Mouse (Mus musculus): ENCODE results near the gene Sipa1l3. TPM values are rescaled to one million over a fixed set of nuclear protein-coding genes. Genes with fewer than 3 reads are reported as not detected.

The Sipa1l3 gene
- polyA plus RNA-seq, 1 experiment from 2014 or later, result 3.8 TPM

DNA sequence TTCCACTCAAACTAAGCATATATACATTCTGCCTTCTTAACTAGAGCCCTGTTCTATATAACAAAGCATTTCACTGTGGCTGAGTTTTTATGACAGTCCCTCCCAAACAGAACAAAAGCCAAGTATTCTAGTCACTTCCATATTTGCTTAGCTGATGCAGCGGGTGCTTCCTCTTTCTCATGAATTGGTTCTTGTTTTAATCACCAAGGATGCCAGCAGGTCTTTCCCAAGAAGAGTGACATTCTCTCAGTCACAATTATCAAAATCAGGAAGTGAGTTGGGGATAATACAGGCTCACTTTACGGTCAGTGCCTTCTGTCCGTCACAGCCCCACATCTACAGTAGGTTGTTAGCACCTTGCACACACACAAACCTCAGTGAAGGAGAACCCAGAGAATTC lies 26.6 kb downstream of the Sipa1l3 start:
- Histone ChIP-seq H3K36me3 (no peaks in the 10 kb centered on the region), H3K27me3 (replicated peaks) (peaks cover 85% of the 10 kb centered on the region), H3K27ac (ENCODE audit: poor library complexity, severe bottlenecking) (no peak overlapping the region), H3K4me2 (no peak overlapping the region), H3K9ac (no peak overlapping the region), H3K4me1 (replicated peaks) (peaks cover 2% of the 10 kb centered on the region; the same call in 1 of the 2 replicates), H3K9me3 (replicated peaks) (no peaks in the 10 kb centered on the region; the same call in 1 of the 2 replicates), H3K4me3 (no peak overlapping the region)
- no peak for ATAC-seq (ENCODE audit: insufficient number of reproducible peaks, low FRiP score)
- WGBS, result 52% methylated on average over 3 of the region's 3 CpGs

DNA sequence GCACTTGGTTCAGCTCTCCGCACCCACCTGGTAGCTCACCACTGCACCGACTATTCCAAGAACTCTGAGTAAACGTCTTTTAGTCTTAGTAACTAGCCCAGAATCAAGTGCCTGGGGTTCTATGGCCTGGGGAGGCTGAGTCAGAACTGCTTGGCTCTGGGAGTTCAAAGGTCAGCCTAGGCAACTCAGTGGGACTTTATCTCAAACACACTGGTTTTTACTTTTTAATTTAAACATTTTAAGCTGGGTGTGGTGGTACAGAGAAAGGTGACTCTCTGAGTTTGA lies 27.0 kb downstream of the Sipa1l3 start:
- H3K4me2 ChIP-seq, result no peak overlapping the region
- H3K27ac ChIP-seq (ENCODE audit: poor library complexity, severe bottlenecking), result no peak overlapping the region
- 67% methylated on average over 3 of the region's 3 CpGs for WGBS
- no peak overlapping the region for H3K9ac ChIP-seq
- H3K36me3 ChIP-seq, result no peaks in the 10 kb centered on the region
- no peak overlapping the region for H3K4me3 ChIP-seq
- no peak for ATAC-seq (ENCODE audit: insufficient number of reproducible peaks, low FRiP score)
- H3K9me3 ChIP-seq (replicated peaks), result no peaks in the 10 kb centered on the region; the same call in 1 of the 2 replicates
- peaks cover 89% of the 10 kb centered on the region for H3K27me3 ChIP-seq (replicated peaks)
- H3K4me1 ChIP-seq (replicated peaks), result no peaks in the 10 kb centered on the region; the same call in 1 of the 2 replicates

DNA sequence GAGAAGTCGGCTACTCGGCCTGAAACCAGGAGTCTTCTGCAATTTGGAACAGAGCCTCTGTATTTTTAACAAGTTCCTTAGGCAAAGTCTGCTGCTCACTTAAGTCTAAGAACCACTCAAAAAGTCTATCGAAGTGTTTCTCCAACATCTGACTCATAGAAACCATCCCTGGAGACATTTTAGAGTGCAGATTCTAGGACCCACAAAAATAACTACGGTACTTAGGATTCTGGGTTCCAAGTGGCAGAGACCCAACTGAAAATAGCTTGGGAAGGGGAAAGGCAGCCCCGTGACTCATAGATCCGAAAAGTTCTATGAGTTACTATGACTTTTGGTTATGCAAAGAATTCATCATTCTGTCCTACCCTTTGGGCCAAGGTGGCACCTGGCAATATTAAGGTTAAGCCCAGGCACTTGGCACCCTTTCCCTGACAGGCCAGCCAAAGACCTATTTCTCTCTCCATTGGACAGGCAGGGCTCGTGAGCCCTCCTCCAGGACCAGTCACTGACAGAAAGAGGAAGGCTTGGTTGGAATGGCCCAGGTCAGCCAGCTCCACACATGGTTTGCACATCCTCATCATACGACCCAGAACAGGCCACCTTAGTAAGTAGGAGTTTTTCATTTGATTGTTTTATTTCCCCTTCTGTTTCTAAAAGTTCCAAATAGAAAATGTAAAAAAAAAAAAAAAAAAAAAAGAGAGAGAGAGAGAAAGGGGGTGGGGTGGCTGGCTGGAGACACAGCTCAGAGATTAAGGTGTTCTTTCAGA lies 27.6 kb downstream of the Sipa1l3 start:
- peaks cover 92% of the 10 kb centered on the region for H3K27me3 ChIP-seq (replicated peaks)
- no peaks in the 10 kb centered on the region; the same call in 1 of the 2 replicates for H3K9me3 ChIP-seq (replicated peaks)
- no peak overlapping the region for H3K9ac ChIP-seq
- H3K4me1 ChIP-seq (replicated peaks), result no peaks in the 10 kb centered on the region
- no peak overlapping the region for H3K4me2 ChIP-seq
- ATAC-seq (ENCODE audit: insufficient number of reproducible peaks, low FRiP score), result no peak
- no peak overlapping the region for H3K4me3 ChIP-seq
- H3K27ac ChIP-seq (ENCODE audit: poor library complexity, severe bottlenecking), result no peak overlapping the region
- H3K36me3 ChIP-seq, result no peaks in the 10 kb centered on the region
- WGBS, result 79% methylated on average over 8 of the region's 8 CpGs

DNA sequence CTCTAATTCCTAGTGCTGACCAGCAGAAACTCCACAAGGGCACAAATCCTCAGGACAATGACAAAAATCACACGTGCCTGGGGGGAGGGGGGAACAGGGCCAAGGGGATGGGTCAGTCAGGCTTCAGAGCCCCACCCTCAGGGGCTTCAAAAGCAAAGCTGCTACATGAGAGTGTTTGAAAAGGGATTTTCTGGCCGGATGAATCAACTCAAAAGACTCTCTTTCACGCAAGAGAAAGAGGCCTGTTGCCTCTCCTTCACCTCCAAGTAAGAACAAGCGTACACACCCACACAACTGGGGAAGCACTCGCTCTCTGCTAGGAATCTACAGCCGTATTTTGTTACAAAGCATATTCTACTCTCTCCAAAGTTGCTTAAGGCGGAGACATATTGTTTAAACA lies 28.6 kb downstream of the Sipa1l3 start:
- Histone ChIP-seq H3K36me3 (no peaks in the 10 kb centered on the region), H3K4me2 (no peak overlapping the region), H3K4me3 (no peak overlapping the region), H3K27ac (ENCODE audit: poor library complexity, severe bottlenecking) (no peak overlapping the region), H3K9ac (no peak overlapping the region), H3K4me1 (replicated peaks) (no peaks in the 10 kb centered on the region), H3K27me3 (replicated peaks) (peaks cover 84% of the 10 kb centered on the region), H3K9me3 (replicated peaks) (no peaks in the 10 kb centered on the region; the same call in 1 of the 2 replicates)
- WGBS, result 56% methylated on average over 7 of the region's 7 CpGs
- no peak for ATAC-seq (ENCODE audit: insufficient number of reproducible peaks, low FRiP score)

DNA sequence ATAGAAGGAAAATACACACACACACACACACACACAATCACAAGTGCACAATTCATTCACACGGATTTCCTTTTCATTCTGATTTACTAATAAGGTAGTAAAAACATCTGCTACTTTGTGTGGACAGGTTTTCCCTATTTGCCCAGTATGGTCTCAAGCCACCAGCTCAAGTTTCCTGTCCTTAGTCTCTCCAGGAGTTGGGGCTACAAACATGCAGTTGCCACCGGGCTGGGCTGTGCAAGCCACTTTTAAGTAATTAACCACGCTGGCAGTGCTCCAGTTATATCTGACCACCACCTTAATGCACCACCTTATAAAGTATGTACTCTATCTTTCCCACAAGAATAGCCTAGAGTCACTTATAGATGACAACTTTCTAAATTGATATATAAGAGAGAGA lies 29.1 kb downstream of the Sipa1l3 start:
- no peaks in the 10 kb centered on the region; the same call in 1 of the 2 replicates for H3K9me3 ChIP-seq (replicated peaks)
- 54% methylated on average over 3 of the region's 3 CpGs for WGBS
- H3K27ac ChIP-seq (ENCODE audit: poor library complexity, severe bottlenecking), result no peak overlapping the region
- no peak overlapping the region for H3K4me3 ChIP-seq
- peaks cover 84% of the 10 kb centered on the region for H3K27me3 ChIP-seq (replicated peaks)
- H3K9ac ChIP-seq, result no peak overlapping the region
- no peak overlapping the region for H3K4me2 ChIP-seq
- no peaks in the 10 kb centered on the region for H3K4me1 ChIP-seq (replicated peaks)
- no peaks in the 10 kb centered on the region for H3K36me3 ChIP-seq
- no peak for ATAC-seq (ENCODE audit: insufficient number of reproducible peaks, low FRiP score)

DNA sequence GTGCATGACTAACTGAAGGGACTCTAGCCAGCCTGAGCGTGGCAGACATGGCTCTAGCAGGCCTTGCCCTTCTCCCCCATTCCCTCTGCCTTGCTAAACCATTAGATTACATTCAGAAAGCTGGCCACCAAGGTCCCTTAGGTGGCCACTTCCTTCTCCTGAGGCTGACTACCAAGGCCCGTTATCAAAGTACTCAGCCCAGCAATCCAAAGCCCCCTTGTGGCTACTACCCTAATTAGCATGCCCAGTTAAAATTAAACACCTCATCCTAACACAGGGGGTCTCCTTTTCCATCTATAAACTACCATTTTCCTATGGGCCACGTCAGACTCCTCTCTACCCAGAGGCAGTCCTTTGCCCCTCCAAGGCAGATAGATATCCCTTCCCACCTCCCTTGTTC lies 31.7 kb downstream of the Sipa1l3 start:
- Histone ChIP-seq H3K4me1 (replicated peaks) (no peaks in the 10 kb centered on the region), H3K9me3 (replicated peaks) (no peaks in the 10 kb centered on the region), H3K9ac (no peak overlapping the region), H3K36me3 (no peaks in the 10 kb centered on the region), H3K4me3 (no peak overlapping the region), H3K27ac (ENCODE audit: poor library complexity, severe bottlenecking) (no peak overlapping the region), H3K27me3 (replicated peaks) (peaks cover 86% of the 10 kb centered on the region), H3K4me2 (no peak overlapping the region)
- 71% methylated on average over 3 of the region's 3 CpGs for WGBS
- no peak for ATAC-seq (ENCODE audit: insufficient number of reproducible peaks, low FRiP score)

DNA sequence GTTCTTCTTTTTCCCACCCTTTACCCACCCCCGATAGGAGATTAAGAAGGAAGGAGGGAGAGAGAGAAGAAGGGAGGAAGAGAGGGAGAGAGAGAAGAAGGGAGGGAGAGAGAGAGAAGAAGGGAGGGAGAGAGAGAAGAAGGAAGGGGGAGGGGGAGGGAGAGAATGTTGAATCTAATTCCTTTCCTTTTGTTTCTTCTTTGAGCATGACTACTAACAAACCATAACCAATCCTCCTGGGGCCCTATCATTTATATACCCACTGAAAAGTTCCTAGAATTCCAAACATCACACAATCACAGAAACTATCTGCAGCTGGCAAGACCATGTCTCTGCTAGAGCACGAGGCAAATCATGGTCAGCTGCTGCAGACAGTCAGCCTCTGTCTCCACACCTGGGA lies 32.7 kb downstream of the Sipa1l3 start:
- WGBS, result 70% methylated on average over 2 of the region's 2 CpGs
- no peak overlapping the region for H3K9ac ChIP-seq
- no peak overlapping the region for H3K27ac ChIP-seq (ENCODE audit: poor library complexity, severe bottlenecking)
- H3K4me3 ChIP-seq, result no peak overlapping the region
- H3K36me3 ChIP-seq, result no peaks in the 10 kb centered on the region
- peaks cover 87% of the 10 kb centered on the region for H3K27me3 ChIP-seq (replicated peaks)
- no peak for ATAC-seq (ENCODE audit: insufficient number of reproducible peaks, low FRiP score)
- H3K9me3 ChIP-seq (replicated peaks), result no peaks in the 10 kb centered on the region
- no peak overlapping the region for H3K4me2 ChIP-seq
- no peaks in the 10 kb centered on the region for H3K4me1 ChIP-seq (replicated peaks)

DNA sequence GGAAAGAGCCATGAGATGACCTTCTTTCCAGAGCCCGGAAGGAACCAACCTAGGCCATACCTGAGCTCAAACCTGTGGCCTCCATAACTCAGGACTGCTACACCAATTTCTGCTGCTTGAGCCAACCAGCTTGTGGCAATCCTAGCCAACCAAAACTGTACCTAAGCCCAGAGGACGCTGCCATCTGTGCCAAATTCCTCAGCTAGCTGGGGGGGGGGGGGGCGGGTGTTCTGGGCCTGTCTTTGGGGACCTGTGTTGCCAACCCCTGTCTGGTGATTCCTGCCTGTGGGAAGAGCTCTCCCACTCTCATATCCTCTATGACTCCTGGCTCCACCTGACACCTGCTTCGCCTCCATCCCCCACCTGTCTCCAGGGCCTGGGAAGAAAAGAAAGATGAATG lies 34.9 kb downstream of the Sipa1l3 start:
- WGBS, result 75% methylated on average over 4 of the region's 4 CpGs
- H3K4me1 ChIP-seq (replicated peaks), result no peaks in the 10 kb centered on the region
- H3K36me3 ChIP-seq, result no peaks in the 10 kb centered on the region
- H3K9ac ChIP-seq, result no peak overlapping the region
- H3K4me2 ChIP-seq, result no peak overlapping the region
- no peak for ATAC-seq (ENCODE audit: insufficient number of reproducible peaks, low FRiP score)
- H3K4me3 ChIP-seq, result no peak overlapping the region
- H3K9me3 ChIP-seq (replicated peaks), result no peaks in the 10 kb centered on the region
- peaks cover 90% of the 10 kb centered on the region for H3K27me3 ChIP-seq (replicated peaks)
- no peak overlapping the region for H3K27ac ChIP-seq (ENCODE audit: poor library complexity, severe bottlenecking)

DNA sequence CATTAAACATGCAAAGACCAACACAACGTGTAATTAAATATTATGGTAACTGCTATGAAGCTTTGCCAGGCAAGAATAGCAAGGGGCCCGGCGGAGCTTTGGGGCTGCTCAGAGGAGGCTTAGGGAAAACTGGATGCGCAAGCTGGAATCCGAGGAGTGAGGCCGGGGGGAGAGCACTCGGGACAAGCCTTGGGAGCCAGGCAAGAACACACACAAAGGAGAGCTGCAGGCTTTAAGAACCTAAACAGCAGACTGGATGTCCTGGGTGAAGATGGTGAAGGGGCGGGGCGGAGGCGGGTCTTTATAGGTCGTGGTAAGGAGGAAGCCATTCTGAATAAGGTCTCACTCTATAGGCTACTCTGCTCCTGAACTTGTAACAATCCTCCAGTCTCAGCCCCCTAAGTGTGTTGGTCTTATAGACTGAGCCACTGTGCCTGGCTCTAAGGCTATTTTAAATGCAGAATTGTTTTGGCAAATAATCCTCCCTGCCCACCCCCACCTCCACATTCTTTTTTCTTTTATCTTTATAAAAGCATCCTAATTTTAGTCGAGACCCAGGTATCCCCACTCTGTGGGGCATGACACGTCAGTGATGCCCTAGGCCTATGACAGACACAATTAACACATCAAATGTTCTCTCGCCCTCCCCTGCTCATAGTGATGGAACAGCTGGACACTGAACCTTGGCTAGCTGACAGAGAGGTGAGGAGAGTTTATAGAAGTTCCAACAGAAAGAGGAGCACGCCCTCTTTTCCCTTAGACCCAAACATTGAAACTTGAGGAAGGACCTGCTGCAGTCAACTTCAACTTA lies 36.9 kb downstream of the Sipa1l3 start:
- no peak overlapping the region for H3K27ac ChIP-seq (ENCODE audit: poor library complexity, severe bottlenecking)
- H3K4me2 ChIP-seq, result no peak overlapping the region
- no peaks in the 10 kb centered on the region for H3K4me1 ChIP-seq (replicated peaks)

DNA sequence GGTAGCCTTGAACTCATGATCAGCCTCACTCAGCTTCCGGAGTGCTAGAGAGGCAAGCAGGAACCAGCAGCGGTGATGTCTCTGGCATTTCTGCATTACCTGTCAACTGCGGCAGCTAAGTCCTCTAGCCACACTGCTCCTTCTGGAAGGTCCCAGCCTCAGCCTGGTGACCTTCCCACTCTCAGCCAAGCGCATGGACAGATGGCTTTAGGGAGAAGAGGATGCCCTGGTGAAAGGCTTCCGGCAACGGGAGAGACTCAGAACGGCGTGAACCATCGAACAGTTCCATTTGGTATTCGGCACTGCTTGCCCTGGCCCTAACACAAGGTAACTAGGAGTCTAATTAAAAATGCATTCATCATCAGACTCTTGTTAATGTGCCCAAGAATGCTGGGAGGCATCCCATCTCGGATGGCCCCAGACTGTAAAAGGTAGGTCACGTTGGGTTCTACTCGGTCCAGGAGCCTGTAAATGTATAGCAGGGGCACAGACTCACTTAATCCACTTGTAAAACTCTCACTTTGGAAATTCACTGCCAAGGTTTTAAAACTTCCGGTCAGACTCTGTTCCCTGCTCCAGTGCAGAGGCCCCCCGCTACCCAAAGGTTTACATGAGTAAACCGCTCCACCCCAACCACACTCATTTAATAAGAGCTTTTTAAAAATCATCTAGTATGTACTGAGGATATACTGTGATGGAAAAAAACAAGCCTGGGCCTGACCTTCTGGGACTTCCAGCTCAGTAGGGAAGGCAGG lies 37.7 kb downstream of the Sipa1l3 start:
- no peak overlapping the region for H3K9ac ChIP-seq
- no peak overlapping the region for H3K4me2 ChIP-seq
- no peaks in the 10 kb centered on the region for H3K36me3 ChIP-seq
- peaks cover 87% of the 10 kb centered on the region for H3K27me3 ChIP-seq (replicated peaks)
- H3K4me3 ChIP-seq, result no peak overlapping the region
- no peaks in the 10 kb centered on the region for H3K4me1 ChIP-seq (replicated peaks)
- H3K9me3 ChIP-seq (replicated peaks), result peaks cover 4% of the 10 kb centered on the region
- WGBS, result 89% methylated on average over 16 of the region's 16 CpGs
- no peak for ATAC-seq (ENCODE audit: insufficient number of reproducible peaks, low FRiP score)
- no peak overlapping the region for H3K27ac ChIP-seq (ENCODE audit: poor library complexity, severe bottlenecking)

More for the DNA sequence above, 36.9 kb downstream of the Sipa1l3 start:
- Histone ChIP-seq H3K27me3 (replicated peaks) (peaks cover 86% of the 10 kb centered on the region), H3K9me3 (replicated peaks) (no peaks in the 10 kb centered on the region), H3K36me3 (no peaks in the 10 kb centered on the region), H3K9ac (no peak overlapping the region), H3K4me3 (no peak overlapping the region)
- ATAC-seq (ENCODE audit: insufficient number of reproducible peaks, low FRiP score), result no peak
- 63% methylated on average over 15 of the region's 15 CpGs for WGBS

DNA sequence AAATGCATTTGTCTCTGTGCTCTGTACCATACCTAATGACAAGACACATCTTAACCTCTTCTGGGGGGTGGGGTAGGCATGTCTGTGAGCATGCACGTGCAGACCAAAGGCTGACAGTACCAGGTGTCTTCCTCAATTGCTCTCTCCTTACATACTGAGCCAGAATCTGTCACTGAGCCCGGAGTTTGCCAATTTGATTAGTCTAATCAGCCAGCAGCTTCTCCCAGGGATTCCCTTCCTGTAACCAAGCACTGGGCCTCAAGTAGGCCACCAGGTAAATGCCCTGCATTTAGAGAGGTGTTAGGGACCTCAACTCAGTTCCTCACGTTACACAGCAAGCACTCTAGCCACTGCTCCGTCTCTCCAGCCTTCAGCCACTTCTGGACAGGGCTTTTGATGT lies 38.3 kb downstream of the Sipa1l3 start:
- peaks cover 4% of the 10 kb centered on the region for H3K9me3 ChIP-seq (replicated peaks)
- no peak overlapping the region for H3K4me3 ChIP-seq
- H3K27me3 ChIP-seq (replicated peaks), result peaks cover 91% of the 10 kb centered on the region
- H3K4me1 ChIP-seq (replicated peaks), result no peaks in the 10 kb centered on the region
- no peak overlapping the region for H3K4me2 ChIP-seq
- H3K9ac ChIP-seq, result no peak overlapping the region
- H3K27ac ChIP-seq (ENCODE audit: poor library complexity, severe bottlenecking), result no peak overlapping the region
- H3K36me3 ChIP-seq, result no peaks in the 10 kb centered on the region
- ATAC-seq (ENCODE audit: insufficient number of reproducible peaks, low FRiP score), result no peak
- 74% methylated on average over 4 of the region's 4 CpGs for WGBS
